Mouse (Mus musculus) layer of hippocampus, adult 8-10 months (tissue): ENCODE measurements around the gene Ftl1. TPM values are rescaled to one million over a fixed set of nuclear protein-coding genes. Genes with fewer than 3 reads are reported as not detected.

Experiments
- DNase-seq, 2 experiments: peaks; one replicate each; pipeline ENCODE4 v3.0.0; 2022; ENCODE audit warnings: low spot score in 2 of 2
- total RNA-seq, 4 experiments: library from RNA; stranded (reverse); gene quantifications; 2 replicates each; pipeline ENCODE4 v1.2.4; 2022

The Ftl1 gene
- total RNA-seq, 4 experiments from 2014 or later = 176 to 331 (median 227) TPM

- DNase-seq = peak; percentile 78 to 89
Observed at GRCm38 (mm10) chr7:45451344-45451982, 8.2 kb downstream of the Ftl1 start.

- no peak for DNase-seq
Observed at GRCm38 (mm10) chr7:45449974-45450373, 9.7 kb downstream of the Ftl1 start.

- DNase-seq = no peak
Observed at GRCm38 (mm10) chr7:45447325-45447990, 12.2 kb downstream of the Ftl1 start.

GRCm38 (mm10) chr7:45446589-45446988 lies 13.1 kb downstream of the Ftl1 start:
- no peak for DNase-seq

- DNase-seq = no peak
Observed at GRCm38 (mm10) chr7:45443526-45444420, 15.9 kb downstream of the Ftl1 start.

GRCm38 (mm10) chr7:45437521-45438276 lies 22.0 kb downstream of the Ftl1 start, which contains the start of gene Ruvbl2:
Gene Ruvbl2 (minus strand): TSS chr7:45438096.
- DNase-seq = no peak

- no peak for DNase-seq
Observed at GRCm38 (mm10) chr7:45437046-45437445, 22.6 kb downstream of the Ftl1 start.

GRCm38 (mm10) chr7:45436444-45436843 lies 23.2 kb downstream of the Ftl1 start:
- DNase-seq = no peak

- no peak for DNase-seq
Observed at GRCm38 (mm10) chr7:45435038-45435437, 24.6 kb downstream of the Ftl1 start.

GRCm38 (mm10) chr7:45434203-45435015 lies 25.3 kb downstream of the Ftl1 start, which contains the start of gene Gys1:
Gene Gys1 (plus strand): TSS chr7:45434844.
- DNase-seq = peak; percentile 100

GRCm38 (mm10) chr7:45433835-45434202 lies 25.9 kb downstream of the Ftl1 start:
- DNase-seq = no peak

- DNase-seq = no peak
Observed at GRCm38 (mm10) chr7:45426556-45426955, 33.1 kb downstream of the Ftl1 start.

- no peak for DNase-seq
Observed at GRCm38 (mm10) chr7:45421194-45421593, 38.5 kb downstream of the Ftl1 start.

GRCm38 (mm10) chr7:45420615-45420919 lies 39.1 kb downstream of the Ftl1 start, which contains the start of gene Lhb:
Gene Lhb (plus strand): TSS chr7:45420820.
- DNase-seq = no peak

GRCm38 (mm10) chr7:45419859-45420614 lies 39.6 kb downstream of the Ftl1 start:
- DNase-seq = no peak

- no peak for DNase-seq
Observed at GRCm38 (mm10) chr7:45417962-45418492, 41.7 kb downstream of the Ftl1 start.

- DNase-seq = no peak
Observed at GRCm38 (mm10) chr7:45415636-45416035, 44.0 kb downstream of the Ftl1 start.

- DNase-seq = no peak
Observed at GRCm38 (mm10) chr7:45414740-45415224, 44.9 kb downstream of the Ftl1 start.
